Mouse (Mus musculus) urinary bladder, postnatal 4 days (tissue): Measurements from ENCODE around the gene Hs3st6.
"Not testable (repeated sequence)": the region's sequence is repeated elsewhere in the genome, so short reads cannot be mapped to it uniquely, and the experiment has no call there.

Experiments used
- DNase-seq, 2 experiments: peaks; one replicate each; pipeline ENCODE4 v3.0.0; 2021 to 2022; ENCODE audit warnings: low spot score in 2 of 2

Hs3st6 gene

DNA sequence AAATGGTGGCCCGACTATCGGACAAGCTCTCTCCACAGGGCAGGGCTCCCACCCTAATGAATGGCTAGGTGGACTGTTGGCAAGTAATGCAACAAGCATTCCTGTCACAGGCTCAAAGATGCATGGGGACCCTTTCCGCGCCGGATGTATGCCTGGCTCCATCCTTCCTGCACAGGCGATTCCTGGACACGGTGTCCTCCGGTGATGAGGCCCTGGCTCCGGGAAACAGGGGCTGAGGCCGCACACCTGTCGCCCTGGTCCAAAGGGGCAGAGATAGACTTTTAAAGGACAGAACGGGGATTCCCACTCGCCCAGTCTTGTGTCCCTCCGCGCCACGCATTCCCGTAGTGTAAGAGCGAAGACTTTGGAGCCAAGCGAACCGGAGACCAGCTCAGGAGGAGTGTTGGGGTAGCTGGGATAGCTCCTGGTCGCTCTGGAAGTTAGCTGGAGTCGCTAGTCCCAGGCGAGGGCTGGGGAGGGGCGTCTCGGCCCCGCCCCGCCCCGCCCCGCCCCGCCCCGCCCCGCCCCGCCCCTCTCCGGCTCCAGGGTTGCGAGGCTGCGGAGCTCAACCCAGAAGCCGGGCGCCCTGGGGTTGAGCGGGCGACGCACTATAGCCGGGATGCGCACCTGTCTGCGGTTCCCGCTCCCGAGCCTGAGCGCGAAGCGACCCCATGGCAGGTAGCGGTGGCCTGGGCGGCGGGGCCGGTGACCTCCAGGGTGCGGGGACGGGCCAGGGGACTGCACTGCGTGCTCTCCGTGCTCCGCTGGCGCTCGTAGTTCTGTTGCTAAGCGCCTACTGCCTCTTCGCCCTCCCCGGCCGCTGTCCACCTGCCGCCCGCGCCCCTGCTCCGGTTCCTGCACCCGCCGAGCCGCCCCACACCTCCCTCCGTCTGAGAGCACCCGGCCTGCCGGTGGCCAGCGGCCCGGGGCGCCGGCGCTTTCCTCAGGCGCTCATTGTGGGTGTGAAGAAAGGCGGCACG lies at the start of gene Hs3st6:
Gene Hs3st6 (plus strand): TSS at position 574 of the 980 bp plus-strand sequence.
- no peak for DNase-seq

DNA sequence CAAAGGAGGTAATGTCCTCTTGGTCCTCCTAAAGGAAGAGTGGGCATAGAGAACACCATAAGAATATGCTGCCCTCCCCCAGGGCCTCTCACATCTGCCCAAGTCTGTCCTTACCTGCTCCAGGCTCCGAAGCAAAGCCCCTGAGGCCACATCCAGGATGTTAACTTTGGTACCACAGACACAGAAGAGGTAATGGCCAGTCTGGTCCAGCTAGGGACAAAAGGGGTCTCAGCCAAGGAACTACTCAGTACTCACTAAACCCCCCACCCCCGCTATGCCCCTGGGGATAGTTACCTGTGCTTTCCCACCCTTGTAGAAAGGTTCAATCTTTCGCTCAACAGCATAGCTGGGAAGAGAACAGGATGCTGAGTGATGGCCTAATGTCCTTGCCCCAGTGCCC lies 47.0 kb upstream of the Hs3st6 start:
- DNase-seq: no peak

DNA sequence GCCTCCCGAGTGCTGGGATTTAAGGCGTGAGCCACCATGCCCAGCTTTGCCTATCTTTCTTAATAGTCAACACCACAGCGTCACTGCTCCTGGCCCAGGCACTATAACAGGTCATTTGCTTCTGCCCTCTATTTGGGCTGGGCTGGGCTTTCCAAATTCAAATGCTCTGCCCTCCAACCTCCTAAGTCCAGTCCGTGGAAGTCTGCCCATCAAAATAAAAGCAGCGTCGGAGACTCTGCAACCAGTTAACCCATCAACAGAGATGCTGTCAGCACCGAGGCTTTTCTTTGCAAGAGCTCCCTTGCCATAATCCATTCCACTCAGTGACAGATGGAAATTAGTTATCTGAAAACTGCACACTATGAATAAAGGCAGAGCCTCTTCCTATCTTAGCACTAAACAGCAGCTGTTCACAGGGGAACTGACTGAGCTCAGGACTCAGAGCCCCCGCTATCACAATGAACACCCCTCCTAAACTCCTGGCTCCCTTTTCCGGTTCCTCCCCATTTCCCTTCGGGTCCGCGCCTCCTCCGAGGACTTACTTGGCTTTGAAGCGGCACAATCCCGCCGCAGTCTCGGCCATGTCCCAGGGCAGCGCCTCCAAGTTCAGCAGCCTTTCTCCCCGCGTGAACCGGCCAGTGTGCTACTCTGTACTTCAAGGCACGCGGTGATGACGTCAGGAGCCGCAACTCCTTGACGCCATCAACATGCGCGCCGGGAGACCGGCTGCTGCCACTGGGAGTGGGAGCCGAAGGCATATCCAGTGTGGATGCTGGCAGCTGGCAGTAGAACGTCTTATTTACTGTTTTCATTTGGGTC lies 45.6 kb upstream of the Hs3st6 start, which contains the start of gene Tbl3:
Gene Tbl3 (minus strand): TSS at position 679 of the 819 bp plus-strand sequence.
- peak; percentile 87 to 94 for DNase-seq

DNA sequence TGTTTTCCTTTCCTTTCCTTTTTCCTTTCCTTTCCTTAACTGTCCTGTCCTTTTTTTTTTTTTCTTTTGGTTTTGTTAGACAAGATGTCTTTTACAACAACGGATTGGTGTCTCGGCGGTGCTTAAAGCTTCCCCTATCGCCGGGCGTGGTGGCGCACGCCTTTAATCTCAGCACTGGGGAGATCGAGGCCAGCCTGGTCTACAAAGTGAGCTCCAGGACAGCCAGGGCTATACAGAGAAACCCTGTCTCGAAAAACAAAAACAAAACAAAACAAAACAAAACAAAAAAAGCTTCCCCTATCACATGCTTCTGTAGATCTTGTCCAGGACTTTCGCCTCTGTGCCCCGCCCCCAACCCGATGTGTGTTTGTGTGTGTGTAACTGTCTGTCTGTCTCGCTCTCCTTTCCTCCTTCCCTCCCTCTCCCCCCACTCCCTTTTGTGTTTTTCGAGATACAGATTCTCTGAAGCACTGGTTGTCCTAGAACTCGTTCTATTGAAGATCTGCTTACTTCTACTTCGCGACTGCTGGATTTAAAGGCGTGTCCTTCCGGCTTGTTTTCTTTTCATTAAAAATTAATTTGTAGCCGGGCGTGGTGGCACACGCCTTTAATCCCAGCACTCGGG lies 44.9 kb upstream of the Hs3st6 start:
- no peak for DNase-seq

DNA sequence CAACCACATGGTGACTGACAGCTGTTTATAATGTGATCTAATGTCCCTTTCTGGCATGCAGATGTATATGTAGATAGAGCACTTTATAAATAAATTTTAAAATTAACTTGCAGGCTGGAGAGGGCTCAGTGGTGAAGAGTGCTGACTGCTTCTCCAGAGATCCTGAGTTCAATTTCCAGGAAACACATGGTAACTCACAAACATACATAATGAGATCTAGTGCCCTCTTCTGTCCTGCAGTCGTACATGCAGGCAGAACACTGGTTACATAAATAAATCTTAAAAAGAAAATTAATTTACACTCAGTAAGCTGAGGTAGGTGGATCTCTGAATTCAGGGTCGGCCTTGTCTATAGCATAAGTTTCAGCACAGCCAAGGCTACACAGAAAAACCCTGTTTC lies 44.1 kb upstream of the Hs3st6 start:
- DNase-seq: no peak

DNA sequence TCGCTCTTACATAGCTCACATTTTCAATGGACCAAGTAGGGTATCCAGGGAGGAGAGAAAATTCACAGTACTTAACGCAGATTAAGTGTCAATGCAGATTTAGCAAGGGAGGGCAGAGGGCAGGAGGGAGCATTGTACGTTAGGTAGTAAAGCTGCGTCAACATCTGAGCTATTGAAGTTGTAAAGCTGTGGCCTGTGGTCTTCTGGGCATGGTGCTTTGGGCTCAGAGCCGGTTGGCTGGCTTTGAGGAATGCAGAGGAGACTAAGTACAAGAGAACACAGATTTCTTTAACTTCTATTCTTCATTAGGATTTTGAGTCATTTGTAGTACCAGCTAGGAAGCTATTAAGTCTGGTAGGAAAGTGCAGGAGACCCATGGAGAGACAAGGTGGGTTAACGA lies 37.2 kb upstream of the Hs3st6 start:
- no peak for DNase-seq

DNA sequence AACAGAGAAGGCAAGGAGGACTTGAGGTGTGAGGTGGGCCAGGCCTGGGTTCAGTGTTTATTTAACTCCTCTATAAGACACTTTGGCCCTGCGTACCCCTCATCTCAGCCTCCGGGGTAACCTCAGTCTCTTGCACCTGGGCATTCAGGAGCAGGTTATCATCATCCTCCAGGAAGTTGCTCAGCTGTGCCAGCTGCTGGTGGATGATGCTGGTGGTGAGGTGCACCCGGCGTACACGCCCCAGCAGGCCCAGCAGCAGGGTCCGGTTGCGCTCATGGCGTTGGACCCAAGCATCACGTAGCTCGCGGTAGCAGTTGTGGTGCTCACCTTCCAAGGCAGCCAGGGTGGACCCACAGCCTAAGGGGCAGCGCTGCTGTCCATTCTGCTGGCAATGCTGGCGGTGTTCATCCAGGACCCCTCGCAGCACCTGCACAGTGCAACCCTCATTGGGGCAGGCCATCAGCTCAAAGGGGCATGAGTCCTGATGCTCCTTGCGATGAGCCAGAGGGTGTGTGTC lies 36.6 kb upstream of the Hs3st6 start:
- DNase-seq: no peak

DNA sequence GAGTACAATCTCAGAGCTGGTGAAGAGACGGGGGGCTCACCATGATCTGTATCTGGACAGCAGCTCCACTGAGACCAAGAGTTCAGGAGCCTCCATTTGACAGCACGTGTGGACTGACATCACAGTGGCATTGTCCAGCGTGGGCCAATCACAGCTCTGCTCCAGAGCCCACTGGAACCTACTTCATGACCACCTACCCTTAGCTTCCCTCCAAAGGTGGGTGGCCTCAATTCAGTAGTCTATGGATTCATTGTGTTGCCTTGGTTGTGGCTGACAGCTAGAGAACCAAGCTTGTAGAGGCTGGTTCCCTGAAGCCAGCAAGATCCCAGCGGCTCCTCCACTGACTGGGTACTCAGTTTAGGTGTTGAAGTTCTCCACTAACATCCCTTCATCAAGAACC lies 34.8 kb upstream of the Hs3st6 start, which contains the start of the genes Rnf151 and Rps2:
Gene Rnf151 (minus strand): TSS at position 121 of the 400 bp plus-strand sequence.
Gene Rps2 (plus strand): TSS at position 174 of the 400 bp plus-strand sequence.
- no peak for DNase-seq

DNA sequence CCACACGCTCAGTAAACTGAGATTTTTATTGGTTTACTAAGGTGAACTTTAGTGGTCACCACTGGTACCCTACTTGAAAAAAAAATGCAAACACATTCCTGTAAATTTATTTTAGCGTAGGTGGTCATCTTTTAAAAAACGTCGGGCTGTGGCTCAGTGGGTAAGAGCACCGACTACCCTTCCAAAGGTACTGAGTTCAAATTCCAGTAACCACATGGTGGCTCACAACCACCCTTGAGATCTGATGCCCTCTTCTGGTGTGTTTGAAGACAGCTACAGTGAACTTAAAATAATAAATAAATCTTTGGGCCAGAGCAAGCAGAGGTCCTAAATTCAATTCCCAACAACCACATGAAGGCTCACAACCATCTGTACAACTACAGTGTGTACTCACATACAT lies 33.9 kb upstream of the Hs3st6 start:
- DNase-seq: not testable (repeated sequence)

DNA sequence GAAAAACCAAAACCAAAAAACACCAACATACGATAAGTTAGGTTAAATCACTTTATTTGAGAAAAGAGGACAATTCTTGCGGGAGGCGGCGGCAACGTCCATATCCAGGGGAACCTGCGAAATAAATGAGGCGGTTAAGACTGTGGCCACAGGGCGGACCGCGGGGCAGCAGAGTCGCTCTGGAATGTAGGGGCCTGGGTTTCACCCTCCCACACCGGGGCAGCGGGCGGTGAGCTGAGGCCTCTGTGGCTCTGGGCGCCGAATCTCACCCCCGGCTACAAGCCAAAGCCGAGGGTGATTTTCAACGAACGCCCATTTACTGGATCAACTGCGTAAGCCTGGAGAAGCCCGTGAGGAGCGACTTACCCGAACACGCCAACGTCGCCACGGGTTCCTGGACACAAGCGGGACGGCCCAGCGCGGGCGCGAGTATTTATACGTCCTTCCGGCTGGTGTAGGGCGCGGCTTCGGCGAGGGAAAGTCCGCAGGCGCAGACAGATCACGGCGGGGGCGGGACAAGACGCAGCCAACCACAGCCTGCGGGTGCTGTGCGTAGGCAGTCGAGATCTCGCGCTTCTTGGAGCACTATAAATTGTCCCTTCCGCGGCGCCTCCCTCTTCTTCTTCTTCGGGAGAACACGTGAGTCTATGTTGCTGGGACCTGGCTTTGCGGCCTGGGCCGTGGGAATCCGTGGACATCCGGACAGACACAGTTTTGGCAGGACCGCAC lies 33.1 kb upstream of the Hs3st6 start:
- DNase-seq: peak; percentile 98 to 99

DNA sequence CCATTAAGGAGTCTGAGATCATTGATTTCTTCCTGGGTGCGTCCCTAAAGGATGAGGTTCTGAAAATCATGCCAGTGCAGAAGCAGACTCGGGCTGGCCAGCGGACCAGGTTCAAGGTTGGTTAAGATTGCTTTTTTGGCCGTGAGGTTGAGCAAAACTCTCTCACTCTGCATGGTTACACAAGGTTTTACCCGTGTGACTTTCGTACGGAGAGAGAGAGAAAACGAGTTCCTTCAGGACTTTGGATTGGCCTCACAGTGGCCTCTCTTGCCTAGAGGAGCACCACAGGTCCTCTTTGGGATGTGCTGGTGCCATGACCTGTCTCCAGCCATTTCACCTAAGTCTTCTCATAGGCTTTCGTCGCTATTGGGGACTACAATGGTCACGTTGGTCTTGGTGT lies 32.2 kb upstream of the Hs3st6 start:
- DNase-seq: not testable (repeated sequence)

DNA sequence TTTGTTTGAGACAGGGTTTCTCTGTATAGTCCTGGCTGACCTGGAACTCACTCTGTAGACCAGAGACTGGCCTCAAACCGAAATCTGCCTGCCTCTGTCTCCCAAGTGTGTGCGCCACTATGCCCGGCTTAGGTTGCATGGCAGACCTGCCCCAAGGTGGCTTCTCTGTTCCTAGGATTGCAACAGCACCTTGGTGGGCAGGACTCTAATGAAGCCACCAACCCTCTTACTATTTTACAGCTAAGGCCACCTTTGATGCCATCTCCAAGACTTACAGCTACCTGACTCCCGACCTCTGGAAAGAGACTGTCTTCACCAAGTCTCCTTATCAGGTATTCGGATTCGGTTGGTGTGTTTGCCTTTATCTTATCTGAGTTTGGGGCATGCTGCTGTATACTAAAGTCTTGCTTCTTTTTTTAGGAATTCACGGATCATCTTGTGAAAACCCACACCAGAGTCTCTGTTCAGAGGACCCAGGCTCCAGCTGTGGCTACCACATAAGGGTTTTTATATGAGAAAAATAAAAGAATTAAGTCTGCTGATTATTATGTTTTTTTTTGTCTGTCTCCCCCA lies 31.3 kb upstream of the Hs3st6 start:
- not testable (repeated sequence) for DNase-seq

DNA sequence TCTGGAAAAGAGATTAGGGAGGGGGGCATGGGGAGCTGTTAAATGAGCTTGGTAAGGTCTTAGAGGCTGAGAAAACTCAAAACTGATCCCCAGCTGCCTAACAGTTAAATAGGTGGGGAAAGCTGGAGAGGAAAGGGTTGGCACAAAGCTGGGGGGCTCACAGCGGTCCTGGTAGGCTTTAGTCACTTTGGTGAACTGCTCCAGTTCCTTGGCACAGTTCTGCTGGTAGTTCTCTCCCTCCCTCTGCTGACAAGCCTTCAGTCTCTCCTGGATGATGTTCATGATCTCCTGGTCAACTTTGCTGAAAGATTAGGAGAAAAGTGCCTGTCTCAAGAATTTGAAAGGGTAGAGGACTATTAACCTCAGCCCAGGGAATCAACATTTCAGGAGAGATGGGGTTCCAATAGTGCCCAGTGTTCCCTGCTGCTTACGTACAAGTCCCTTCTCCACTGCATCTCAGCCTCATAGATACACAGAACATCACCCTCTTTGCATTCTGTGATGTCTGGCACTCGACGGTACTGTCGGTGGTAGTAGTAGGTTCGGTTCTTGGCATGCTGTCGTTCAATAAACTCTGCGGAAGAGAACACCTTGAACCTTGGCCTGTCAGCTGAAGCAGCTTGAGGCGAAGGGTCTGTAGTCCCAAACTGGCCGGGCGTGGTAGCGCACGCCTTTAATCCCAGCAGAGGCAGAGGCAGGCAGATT lies 30.4 kb upstream of the Hs3st6 start:
- no peak for DNase-seq

DNA sequence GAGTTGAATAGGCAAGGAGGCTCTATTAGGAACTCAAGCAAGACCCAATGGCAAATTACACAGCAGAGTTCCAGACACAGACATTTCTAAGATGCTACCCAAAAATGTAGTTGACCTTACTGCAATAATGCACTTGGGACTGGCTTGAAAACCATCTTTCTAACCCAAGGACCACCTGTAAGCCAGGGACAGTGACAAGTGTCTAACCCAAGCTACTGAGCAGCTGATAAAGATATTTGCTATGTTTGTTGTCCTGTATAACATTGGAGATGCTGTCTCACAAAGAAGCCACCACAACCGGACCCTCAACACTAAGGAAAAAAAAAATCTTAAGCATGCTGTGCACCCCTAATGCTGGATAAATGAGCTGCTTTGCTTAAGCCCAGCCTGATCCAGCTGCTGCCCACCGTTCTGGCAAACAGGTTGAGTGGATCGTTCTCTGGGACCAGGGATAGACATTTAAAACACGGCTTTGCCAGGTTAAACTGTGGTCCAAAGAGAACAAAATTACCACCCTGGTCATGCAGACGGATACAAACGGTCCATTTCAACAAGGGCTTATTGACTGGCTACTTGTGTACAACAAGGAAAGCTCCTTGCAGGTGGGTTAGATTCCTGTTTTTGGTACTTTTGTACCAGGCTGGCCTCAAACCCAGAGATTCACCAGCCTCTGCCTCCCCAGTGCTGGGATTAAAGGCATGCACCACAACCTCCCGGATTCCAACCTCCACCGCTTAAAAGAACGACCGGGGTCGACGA lies 29.5 kb upstream of the Hs3st6 start:
- DNase-seq: no peak

DNA sequence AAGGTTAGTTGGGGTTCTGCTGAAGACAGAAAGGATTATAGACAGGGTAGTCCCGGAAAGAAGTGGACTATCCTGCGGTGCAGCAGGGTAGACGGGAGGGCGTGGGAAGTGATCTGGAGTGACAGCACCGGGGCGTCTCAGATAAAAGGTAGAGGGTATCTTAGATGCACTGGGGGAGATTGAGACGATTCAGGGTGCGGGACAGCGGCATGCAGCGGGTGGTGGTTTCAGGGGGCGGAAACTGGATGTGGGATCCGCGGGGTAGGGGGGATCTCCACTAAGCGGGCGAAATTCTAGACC lies 29.0 kb upstream of the Hs3st6 start:
- no peak for DNase-seq

DNA sequence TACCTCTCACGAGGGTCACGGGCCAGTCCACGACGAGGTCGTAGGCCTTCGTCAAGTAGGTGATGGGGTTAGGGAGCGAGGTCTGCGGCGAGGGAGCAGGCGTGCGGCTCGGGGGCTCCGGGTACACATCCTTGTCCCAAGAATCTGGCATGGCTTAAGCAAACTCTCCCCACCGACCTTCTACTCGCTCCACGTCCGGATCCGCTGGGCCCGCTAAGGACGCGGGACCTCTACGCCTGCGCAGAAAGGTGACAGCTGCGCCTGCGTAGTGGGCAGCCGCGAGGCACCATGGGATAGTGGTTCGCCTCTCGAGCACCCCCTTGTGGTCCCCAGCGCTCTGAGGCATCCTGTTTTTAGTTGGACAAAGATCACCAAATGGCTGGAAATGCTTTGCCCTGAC lies 28.6 kb upstream of the Hs3st6 start, which contains the start of gene Ndufb10:
Gene Ndufb10 (minus strand): TSS at position 295 of the 400 bp plus-strand sequence.
- peak; percentile 92 to 97 for DNase-seq

DNA sequence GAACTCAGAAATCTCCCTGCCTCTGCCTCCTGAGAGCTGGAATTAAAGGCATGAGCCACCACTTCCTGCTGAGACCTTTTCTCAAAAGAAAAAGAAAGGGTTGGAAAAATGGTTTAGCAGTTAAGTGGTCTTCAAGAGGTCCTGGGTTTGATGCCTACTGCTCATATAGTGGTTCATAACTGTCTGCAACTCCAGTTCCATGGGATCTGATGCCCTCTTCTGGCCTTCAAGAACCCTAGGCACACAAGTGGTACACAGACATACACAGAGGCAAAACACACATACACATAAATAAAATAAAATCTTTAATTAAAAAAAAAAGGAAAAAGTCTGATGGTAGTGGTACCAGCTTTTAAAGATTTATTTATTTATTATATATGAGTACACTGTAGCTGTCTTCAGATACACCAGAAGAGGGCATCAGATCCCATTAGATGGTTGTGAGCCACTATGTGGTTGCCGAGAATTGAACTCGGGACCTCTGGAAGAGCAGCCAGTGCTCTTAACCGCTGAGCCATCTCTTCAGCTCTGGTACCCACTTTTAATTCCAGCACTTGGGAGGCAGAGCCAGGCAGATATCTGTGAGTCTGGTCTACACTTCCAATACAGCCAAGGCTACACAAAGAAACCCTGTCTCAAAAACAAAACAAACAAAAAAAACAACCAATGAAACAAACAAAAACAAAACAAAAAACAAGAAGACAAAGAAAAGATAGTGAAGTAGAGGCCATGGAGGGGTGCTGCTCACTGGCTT lies 27.0 kb upstream of the Hs3st6 start:
- DNase-seq: no peak

DNA sequence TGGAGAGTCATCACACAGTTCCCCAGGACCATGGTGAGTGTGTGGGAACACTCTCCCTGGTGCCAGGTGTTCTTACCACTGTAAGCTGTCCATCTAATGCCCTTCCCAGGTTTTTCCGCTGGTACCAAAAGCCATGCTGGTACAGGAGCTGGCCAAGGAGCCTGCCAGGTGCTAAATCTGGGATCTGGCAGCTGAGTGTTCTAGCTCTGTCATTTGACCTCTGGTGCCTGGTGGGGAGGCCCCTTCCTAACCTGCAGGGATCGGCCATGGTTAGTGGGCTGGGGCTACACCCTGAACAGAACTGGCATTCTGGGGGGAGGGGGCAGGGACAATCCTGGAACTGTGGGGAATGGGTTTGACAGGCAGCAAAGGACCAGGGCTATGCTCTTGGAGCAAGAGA lies 25.2 kb upstream of the Hs3st6 start, which contains the start of gene Rpl3l:
Gene Rpl3l (plus strand): TSS at position 203 of the 400 bp plus-strand sequence.
- no peak for DNase-seq
